Mouse (Mus musculus) kidney, postnatal 36 days (tissue): ENCODE results near the gene Hs3st3a1.

Experiments
- DNase-seq, 2 experiments: peaks; one replicate each; pipeline ENCODE4 v3.0.0; 2021 to 2022; ENCODE audit warnings: mixed read lengths in 2 of 2

Hs3st3a1 gene

GRCm38 (mm10) chr11:64434611-64435545 lies at the start of gene Hs3st3a1:
TSS of gene Hs3st3a1 (plus strand) at chr11:64435332.
- peak; percentile 64 to 74 for DNase-seq

GRCm38 (mm10) chr11:64386333-64386732 lies 48.8 kb upstream of the Hs3st3a1 start:
- no peak for DNase-seq

- DNase-seq, result no peak
Observed at GRCm38 (mm10) chr11:64396331-64396881, 38.7 kb upstream of the Hs3st3a1 start.

GRCm38 (mm10) chr11:64396949-64397348 lies 38.2 kb upstream of the Hs3st3a1 start:
- no peak for DNase-seq

GRCm38 (mm10) chr11:64397612-64398011 lies 37.5 kb upstream of the Hs3st3a1 start:
- DNase-seq, result no peak

GRCm38 (mm10) chr11:64400534-64401093 lies 34.5 kb upstream of the Hs3st3a1 start:
- DNase-seq, result no peak

- DNase-seq, result no peak
Observed at GRCm38 (mm10) chr11:64418969-64419368, 16.2 kb upstream of the Hs3st3a1 start.

GRCm38 (mm10) chr11:64435546-64436411 lies 647 bp downstream of the Hs3st3a1 start:
- peak in 1 of 2 experiments; percentile 46 for DNase-seq

GRCm38 (mm10) chr11:64436412-64436727 lies 1.2 kb downstream of the Hs3st3a1 start, which contains the start of gene F930015N05Rik:
TSS of gene F930015N05Rik (minus strand) at chr11:64436653.
- DNase-seq, result no peak

GRCm38 (mm10) chr11:64436791-64437298 lies 1.7 kb downstream of the Hs3st3a1 start:
- no peak for DNase-seq

- DNase-seq, result no peak
Observed at GRCm38 (mm10) chr11:64437721-64438120, 2.6 kb downstream of the Hs3st3a1 start.

GRCm38 (mm10) chr11:64438909-64439308 lies 3.8 kb downstream of the Hs3st3a1 start:
- peak in 1 of 2 experiments; percentile 19 for DNase-seq

- peak; percentile 43 to 68 for DNase-seq
Observed at GRCm38 (mm10) chr11:64442119-64442518, 7.0 kb downstream of the Hs3st3a1 start.

- DNase-seq, result no peak
Observed at GRCm38 (mm10) chr11:64442701-64443100, 7.6 kb downstream of the Hs3st3a1 start.

- DNase-seq, result no peak
Observed at GRCm38 (mm10) chr11:64445227-64445626, 10.1 kb downstream of the Hs3st3a1 start.

GRCm38 (mm10) chr11:64448586-64449315 lies 13.6 kb downstream of the Hs3st3a1 start:
- peak in 1 of 2 experiments; percentile 36 for DNase-seq

- DNase-seq, result no peak
Observed at GRCm38 (mm10) chr11:64461746-64462145, 26.6 kb downstream of the Hs3st3a1 start.

GRCm38 (mm10) chr11:64468737-64469136 lies 33.6 kb downstream of the Hs3st3a1 start:
- no peak for DNase-seq

GRCm38 (mm10) chr11:64470689-64471088 lies 35.6 kb downstream of the Hs3st3a1 start:
- DNase-seq, result no peak

- DNase-seq, result no peak
Observed at GRCm38 (mm10) chr11:64473679-64474078, 38.5 kb downstream of the Hs3st3a1 start.

GRCm38 (mm10) chr11:64481445-64481844 lies 46.3 kb downstream of the Hs3st3a1 start:
- DNase-seq, result no peak
